Mouse (Mus musculus): ENCODE measurements around the gene Unc50. TPM values are rescaled to one million over a fixed set of nuclear protein-coding genes. Genes with fewer than 3 reads are reported as not detected.

The Unc50 gene
- total RNA-seq, 2 experiments from 2014 or later: 51.2 to 90.5 TPM

DNA sequence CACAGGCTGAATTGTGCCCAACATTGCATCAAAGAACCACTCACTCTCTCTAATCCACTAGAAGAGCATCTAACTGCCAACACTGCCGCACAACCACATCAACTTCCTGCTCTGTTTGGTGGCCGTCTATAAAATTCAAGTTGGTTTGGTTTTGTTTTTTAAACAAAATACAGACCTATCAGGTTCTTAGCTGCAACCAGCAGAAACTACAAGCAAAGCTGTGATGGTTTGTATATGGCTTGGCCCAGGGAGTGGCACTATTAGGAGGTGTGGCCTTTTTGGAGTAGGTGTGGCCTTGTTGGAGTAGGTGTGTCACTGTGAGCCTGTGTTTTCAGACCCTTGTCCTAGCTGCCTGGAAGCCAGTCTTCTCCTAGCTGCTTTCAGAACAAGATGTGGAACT lies 51.4 kb downstream of the Unc50 start:
- ATAC-seq (replicated peaks; ENCODE audit: poor library complexity): no peak

DNA sequence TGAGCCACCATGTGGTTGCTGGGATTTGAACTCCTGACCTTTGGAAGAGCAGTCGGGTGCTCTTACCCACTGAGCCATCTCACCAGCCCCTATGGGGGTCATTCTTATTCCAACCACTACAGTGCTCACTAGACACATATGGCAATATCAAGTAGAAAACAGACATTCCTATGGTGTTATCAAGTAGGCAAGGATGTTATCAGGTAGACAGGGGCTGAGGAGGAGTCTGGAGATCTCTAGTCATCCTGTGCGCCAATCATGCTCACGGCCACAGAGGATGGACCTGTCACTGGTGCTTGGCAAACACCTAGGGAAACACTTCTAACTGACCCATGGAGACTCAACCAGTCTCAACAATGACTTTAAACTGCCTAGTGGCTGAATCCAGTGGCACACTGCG lies 54.7 kb downstream of the Unc50 start:
- ATAC-seq (replicated peaks; ENCODE audit: poor library complexity): no peak

GRCm38 (mm10) chr1:37486439-37486838 lies 56.5 kb downstream of the Unc50 start:
- peak; percentile 71 for ATAC-seq (replicated peaks; ENCODE audit: poor library complexity)

DNA sequence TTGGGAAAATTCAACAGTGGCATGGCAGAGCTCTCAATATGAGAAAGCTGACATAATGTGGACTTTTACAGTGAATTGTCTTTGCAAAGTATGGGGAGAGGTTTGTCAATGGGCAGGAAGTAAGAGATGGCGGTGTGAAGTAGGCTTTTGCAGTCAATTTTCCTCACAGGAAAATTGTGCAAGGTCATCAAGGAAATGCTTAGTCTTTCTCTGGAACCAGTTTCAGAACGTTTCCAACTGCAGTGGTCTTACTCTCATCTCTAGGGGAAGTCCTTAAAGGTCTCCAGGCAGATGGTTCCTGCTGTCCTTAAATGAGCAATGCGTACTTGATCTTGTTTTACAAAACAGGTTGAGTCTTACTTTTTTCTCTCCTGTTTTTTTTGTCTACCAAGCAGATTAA lies 57.1 kb downstream of the Unc50 start:
- peak; percentile 19 for ATAC-seq (replicated peaks; ENCODE audit: poor library complexity)

- no peak for ATAC-seq (replicated peaks; ENCODE audit: poor library complexity)
These were observed 58.6 kb downstream of the Unc50 start for GRCm38 (mm10) chr1:37488531-37488930.

Other genes starting within 250 kb of the Unc50 start
- gene Cnga3, start 215.7 kb upstream of the Unc50 start, total RNA-seq (2015): not detected in 2 replicates
- gene Cnga3, start 215.7 kb upstream of the Unc50 start, total RNA-seq (2017): not detected in 2 replicates
- gene Inpp4a, start 130.3 kb upstream of the Unc50 start, total RNA-seq (2015): 9.5 and 10.0 TPM in 2 replicates
- 4.2 and 8.5 TPM in 2 replicates for gene Inpp4a, start 130.3 kb upstream of the Unc50 start, total RNA-seq (2017)
- gene Coa5, start within 50 bp of the Unc50 start, total RNA-seq (2015): 84.4 and 88.5 TPM in 2 replicates
- 61.6 and 68.1 TPM in 2 replicates for gene Coa5, start within 50 bp of the Unc50 start, total RNA-seq (2017)
- 10.7 and 10.9 TPM in 2 replicates for gene Mgat4a, start 110.9 kb downstream of the Unc50 start, total RNA-seq (2015)
- 27.4 and 29.5 TPM in 2 replicates for gene Mgat4a, start 110.9 kb downstream of the Unc50 start, total RNA-seq (2017)

All from megakaryocyte progenitor cell, adult 5-6 weeks (primary cell).